Mouse (Mus musculus) embryonic facial prominence, embryonic 12.5 days (tissue): Measurements from ENCODE around the gene Reck. TPM values are rescaled to one million over a fixed set of nuclear protein-coding genes. Genes with fewer than 3 reads are reported as not detected.

Experiments used
- ATAC-seq: fragments of 200-750 bp; cut with Nextera tagmentation; 2 replicates; pipeline ENCODE4 v1.8.0; 2017; ENCODE audit not compliant: insufficient number of reproducible peaks, insufficient read depth, low FRiP score, low TSS enrichment
- H3K27ac ChIP-seq: fragments of 300-500 bp; sonication (generic); 2 replicates; pipeline ENCODE4 v1.5.1; 2016; ENCODE audit warnings: mild to moderate bottlenecking
- H3K27me3 ChIP-seq: fragments of 300-500 bp; sonication (generic); 2 replicates; pipeline ENCODE4 v1.6.1; 2016; ENCODE audit warnings: mild to moderate bottlenecking, moderate library complexity
- H3K36me3 ChIP-seq: fragments of 300-500 bp; sonication (generic); 2 replicates; pipeline ENCODE4 v1.6.1; 2016; ENCODE audit warnings: mild to moderate bottlenecking
- H3K4me1 ChIP-seq: fragments of 300-500 bp; sonication (generic); 2 replicates; pipeline ENCODE4 v1.6.1; 2016
- H3K4me2 ChIP-seq: fragments of 300-500 bp; sonication (generic); replicated peaks from 2 replicates; pipeline ENCODE4 v1.6.1; 2016; ENCODE audit warnings: mild to moderate bottlenecking, moderate library complexity
- H3K4me3 ChIP-seq: fragments of 300-500 bp; sonication (generic); 2 replicates; pipeline ENCODE4 v1.5.1; 2016; ENCODE audit warnings: mild to moderate bottlenecking
- H3K9ac ChIP-seq: fragments of 300-500 bp; sonication (generic); 2 replicates; pipeline ENCODE4 v1.6.1; 2016; ENCODE audit warnings: mild to moderate bottlenecking, moderate library complexity
- H3K9me3 ChIP-seq: fragments of 300-500 bp; sonication (generic); 2 replicates; pipeline ENCODE4 v1.6.1; 2016; ENCODE audit warnings: mild to moderate bottlenecking, moderate library complexity
- WGBS: fragments of 180-500 bp; shearing (Covaris S2); methylation state at CpG from one replicate; pipeline ENCODE4 v1.1.7; 2016; 5-methylcytosine and 5-hydroxymethylcytosine counted together
- polyA plus RNA-seq: library from polyadenylated mRNA; unstranded; fragments of >200 nt; fragmentation: Nextera tagmentation; extraction: Ambion mirVana; gene quantifications from 2 replicates; pipeline ENCODE4 v1.2.1, GENCODE M21; 2016

Reck gene
- polyA plus RNA-seq, 1 experiment from 2014 or later, result 33.9 TPM

DNA sequence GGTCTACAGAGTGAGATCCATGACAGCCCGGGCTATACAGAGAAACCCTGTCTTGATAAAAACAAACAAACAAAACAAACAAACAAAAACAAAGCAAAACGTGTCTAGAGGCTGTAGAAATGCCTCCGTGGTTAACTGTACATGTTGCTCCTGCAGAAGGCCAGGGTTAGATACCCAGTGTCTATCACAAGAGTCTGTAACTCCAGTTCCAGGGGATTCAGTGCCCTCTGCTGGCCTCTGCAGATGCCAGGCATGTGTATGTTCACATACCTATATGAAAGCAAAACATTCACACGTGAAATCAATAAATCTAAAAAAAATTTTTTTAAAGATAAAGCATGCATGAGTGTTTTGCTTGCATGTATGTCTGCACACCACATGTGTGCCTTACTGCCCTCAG is 12.0 kb upstream of the Reck start:
- Histone ChIP-seq H3K9me3 (no peaks in the 10 kb centered on the region), H3K4me2 (no peak overlapping the region), H3K27me3 (no peaks in the 10 kb centered on the region), H3K9ac (no peak overlapping the region), H3K4me1 (no peaks in the 10 kb centered on the region), H3K4me3 (no peak overlapping the region), H3K36me3 (no peaks in the 10 kb centered on the region), H3K27ac (no peak overlapping the region)
- WGBS, result 66% methylated on average over 4 of the region's 4 CpGs
- no peak for ATAC-seq

DNA sequence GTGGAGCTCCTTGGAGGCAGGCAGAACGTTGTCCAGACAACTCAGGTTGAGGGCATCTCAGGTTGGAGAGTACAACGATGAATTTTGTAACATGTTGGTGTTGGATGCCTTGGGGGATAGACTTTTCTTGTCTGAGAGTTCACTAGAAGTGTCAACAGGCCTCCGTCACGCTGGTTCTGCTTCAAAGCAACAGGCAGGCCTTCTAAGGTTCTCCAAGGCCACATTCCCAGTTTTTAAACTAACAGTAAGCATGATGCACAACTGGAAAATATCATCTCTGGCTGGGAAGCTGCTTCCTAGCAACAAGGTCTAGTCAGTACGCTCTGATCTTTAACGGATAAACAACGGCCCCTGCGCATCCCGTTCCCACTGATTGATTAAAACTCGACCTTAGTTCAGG is 5.5 kb upstream of the Reck start:
- Histone ChIP-seq H3K4me3 (no peak overlapping the region), H3K36me3 (no peaks in the 10 kb centered on the region), H3K27me3 (no peaks in the 10 kb centered on the region), H3K9ac (no peak overlapping the region), H3K4me2 (no peak overlapping the region), H3K9me3 (0 out of 2 replicates have a peak, but pooled peaks cover 3% of the 10 kb centered on the region), H3K27ac (no peak overlapping the region), H3K4me1 (0 out of 2 replicates have a peak, but pooled peaks cover 4% of the 10 kb centered on the region)
- WGBS, result 79% methylated on average over 10 of the region's 10 CpGs
- no peak for ATAC-seq

DNA sequence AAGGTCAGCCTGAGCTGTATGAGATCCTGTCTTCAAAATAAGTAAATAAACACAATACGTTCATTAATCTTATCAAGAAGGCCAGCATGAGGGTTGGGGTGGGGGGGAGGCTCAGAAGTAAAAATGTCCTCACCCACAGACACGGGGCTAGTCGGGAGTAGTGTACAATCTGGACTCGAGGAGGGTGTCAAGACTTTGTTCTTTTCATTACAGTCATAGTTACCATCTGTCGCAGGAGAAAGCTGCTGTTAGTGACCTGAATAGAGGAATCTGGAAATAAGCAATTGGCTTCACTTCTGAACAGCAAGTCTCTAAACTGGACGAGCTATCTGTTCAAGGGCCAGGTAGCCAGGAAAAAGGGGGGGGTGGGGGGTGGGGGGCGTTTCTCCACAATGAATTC is 829 bp upstream of the Reck start:
- Histone ChIP-seq H3K4me2 (peak overlapping the region; percentile 89), H3K36me3 (no peaks in the 10 kb centered on the region), H3K27me3 (no peaks in the 10 kb centered on the region), H3K4me1 (peaks cover 17% of the 10 kb centered on the region), H3K9me3 (no peaks in the 10 kb centered on the region), H3K4me3 (peak overlapping the region; percentile 87; the same call in 1 of the 2 replicates), H3K9ac (peak overlapping the region; percentile 82; the same call in 1 of the 2 replicates), H3K27ac (0 out of 2 replicates have a peak overlapping the region, but pooled peaks have one; percentile 3)
- no peak for ATAC-seq
- 45% methylated on average over 7 of the region's 7 CpGs for WGBS

DNA sequence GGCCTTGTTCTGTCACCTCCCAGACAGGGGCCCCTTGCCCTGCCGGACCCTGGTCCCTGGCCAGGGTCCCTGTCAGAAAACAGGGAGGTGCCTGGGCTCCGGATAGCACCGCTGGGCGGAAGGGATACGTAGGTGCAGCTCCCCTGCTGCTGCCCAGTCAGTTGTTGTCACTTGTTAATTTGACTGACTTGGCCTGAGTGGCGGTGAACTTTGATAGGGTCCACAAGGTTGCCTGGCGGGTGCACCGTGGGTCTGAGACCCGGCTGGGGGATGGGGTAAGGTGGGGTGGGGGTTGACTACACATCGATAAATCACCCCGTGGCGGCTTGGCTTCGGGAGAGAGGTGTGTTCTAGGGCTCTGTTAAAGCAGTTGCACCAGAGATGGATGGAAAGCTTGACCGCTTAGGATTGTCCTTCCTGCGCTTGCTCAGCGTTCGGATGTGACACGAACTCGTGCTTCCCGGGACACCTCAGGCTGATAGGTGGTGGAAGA is 635 bp downstream of the Reck start:
- peak overlapping the region; percentile 89 for H3K4me2 ChIP-seq
- H3K4me3 ChIP-seq, result peak overlapping the region; percentile 87
- no peaks in the 10 kb centered on the region for H3K9me3 ChIP-seq
- peak overlapping the region; percentile 82 for H3K9ac ChIP-seq
- H3K27me3 ChIP-seq, result no peaks in the 10 kb centered on the region
- no peaks in the 10 kb centered on the region for H3K36me3 ChIP-seq
- under 1% methylated on average over 20 of the region's 20 CpGs for WGBS
- ATAC-seq, result peak; percentile 36; the same call in 1 of the 2 replicates
- H3K27ac ChIP-seq, result peak overlapping the region; percentile 74; the same call in 1 of the 2 replicates
- peaks cover 17% of the 10 kb centered on the region for H3K4me1 ChIP-seq

DNA sequence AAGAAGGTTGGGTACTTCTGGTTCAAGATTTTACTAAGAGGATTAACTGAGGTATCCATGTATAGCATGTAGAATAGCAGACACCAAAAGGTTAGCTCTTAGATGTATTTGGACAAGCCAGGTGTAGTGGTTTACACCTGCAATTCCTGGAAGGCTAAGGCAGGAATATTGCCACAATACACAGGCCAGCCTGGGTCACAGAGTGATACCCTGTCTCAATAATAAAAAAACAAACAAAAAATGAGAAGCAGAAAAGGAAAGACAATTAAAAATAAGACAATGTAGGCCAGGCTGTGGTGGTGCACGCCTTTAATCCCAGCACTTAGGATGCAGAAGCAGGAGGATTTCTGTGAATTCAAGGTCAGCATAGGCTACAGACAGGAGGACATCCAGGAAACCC is 1.9 kb downstream of the Reck start:
- Histone ChIP-seq H3K4me1 (peaks cover 21% of the 10 kb centered on the region), H3K27me3 (no peaks in the 10 kb centered on the region), H3K36me3 (no peaks in the 10 kb centered on the region), H3K4me2 (no peak overlapping the region), H3K9ac (no peak overlapping the region), H3K27ac (no peak overlapping the region), H3K4me3 (no peak overlapping the region), H3K9me3 (no peaks in the 10 kb centered on the region)
- WGBS, result 94% methylated on average over 1 of the region's 1 CpGs
- no peak for ATAC-seq

DNA sequence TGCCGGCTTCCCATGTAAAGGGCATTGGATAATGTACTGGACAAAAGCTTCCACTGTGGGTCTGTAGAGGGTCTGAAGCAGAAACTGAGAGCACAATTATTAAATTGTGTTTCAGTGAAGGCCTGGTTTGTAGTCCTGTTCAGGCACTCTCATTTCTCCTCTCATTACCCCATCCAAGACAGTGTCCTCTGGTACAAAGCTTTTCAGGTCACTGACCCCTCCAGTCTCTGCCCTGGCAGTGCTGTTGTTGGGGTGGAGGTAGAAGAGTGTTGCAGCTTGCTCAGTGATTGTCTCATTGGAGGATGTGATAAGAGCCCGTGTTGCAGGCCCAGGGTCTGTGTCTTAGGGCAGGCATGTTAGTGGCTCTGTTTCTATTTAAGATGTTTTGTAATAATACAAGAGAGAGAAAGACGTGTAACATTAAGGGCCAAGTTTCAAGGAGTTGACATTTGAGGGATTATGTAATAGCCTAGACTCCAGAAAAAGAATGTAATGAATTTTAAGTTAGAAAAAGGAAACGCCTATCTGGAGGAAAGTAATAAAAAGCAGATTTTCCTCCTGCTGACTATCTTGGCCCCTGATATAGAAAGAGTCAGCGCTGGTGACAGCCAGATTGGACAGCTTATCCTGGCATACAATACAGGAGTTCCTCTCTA is 2.9 kb downstream of the Reck start:
- Histone ChIP-seq H3K27me3 (no peaks in the 10 kb centered on the region), H3K27ac (0 out of 2 replicates have a peak overlapping the region, but pooled peaks have one; percentile 36), H3K4me3 (no peak overlapping the region), H3K9ac (no peak overlapping the region), H3K4me1 (peaks cover 21% of the 10 kb centered on the region), H3K36me3 (no peaks in the 10 kb centered on the region), H3K9me3 (no peaks in the 10 kb centered on the region), H3K4me2 (peak overlapping the region; percentile 23)
- no peak for ATAC-seq
- WGBS, result 20% methylated on average over 5 of the region's 5 CpGs

DNA sequence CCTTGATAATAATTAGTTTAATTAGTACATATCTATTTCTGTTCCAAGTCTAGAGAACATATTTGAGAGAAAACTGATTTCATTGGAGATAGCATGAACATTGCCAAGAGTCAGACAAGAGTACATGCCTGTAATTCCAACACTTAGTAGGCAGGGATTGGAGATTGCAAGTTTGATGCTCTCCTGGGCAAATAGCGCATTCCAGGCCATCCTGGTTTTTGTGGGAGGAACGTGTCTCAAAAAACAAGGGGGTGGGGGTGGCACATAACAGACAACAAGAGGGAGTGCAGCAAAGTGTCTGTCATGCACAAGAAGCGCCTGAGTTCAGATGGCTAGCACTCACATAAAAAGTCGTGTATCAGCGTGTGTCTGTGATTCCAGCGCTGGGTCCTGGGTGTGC is 4.2 kb downstream of the Reck start:
- no peak for ATAC-seq
- WGBS, result 77% methylated on average over 6 of the region's 6 CpGs
- Histone ChIP-seq H3K4me3 (no peak overlapping the region), H3K27me3 (no peaks in the 10 kb centered on the region), H3K4me2 (no peak overlapping the region), H3K9ac (no peak overlapping the region), H3K4me1 (peaks cover 31% of the 10 kb centered on the region), H3K36me3 (no peaks in the 10 kb centered on the region), H3K9me3 (no peaks in the 10 kb centered on the region), H3K27ac (no peak overlapping the region)

DNA sequence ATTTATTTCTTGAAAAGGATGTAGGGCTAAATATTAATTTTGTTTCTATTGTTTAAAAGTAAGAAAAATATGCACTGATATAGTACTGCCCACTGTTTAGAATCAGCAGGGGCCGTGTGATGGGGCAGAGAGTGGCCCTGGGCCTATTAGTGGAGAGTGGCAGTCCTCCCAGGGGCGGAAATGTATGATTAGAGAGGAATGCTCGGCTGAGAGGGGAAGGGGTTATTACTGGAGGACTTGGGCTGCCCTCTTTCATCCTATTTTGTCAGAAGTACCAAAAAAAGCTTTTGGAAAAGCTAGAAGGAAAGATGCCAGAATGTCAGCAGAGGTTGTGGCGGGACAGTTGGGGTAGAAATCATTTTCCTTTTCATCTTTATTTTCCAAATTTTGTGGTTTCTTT is 8.9 kb downstream of the Reck start:
- H3K27me3 ChIP-seq, result no peaks in the 10 kb centered on the region
- H3K9me3 ChIP-seq, result no peaks in the 10 kb centered on the region
- H3K36me3 ChIP-seq, result no peaks in the 10 kb centered on the region
- no peak overlapping the region for H3K27ac ChIP-seq
- H3K9ac ChIP-seq, result no peak overlapping the region
- H3K4me3 ChIP-seq, result no peak overlapping the region
- 12% methylated on average over 4 of the region's 4 CpGs for WGBS
- no peak for ATAC-seq
- peaks cover 28% of the 10 kb centered on the region for H3K4me1 ChIP-seq
- no peak overlapping the region for H3K4me2 ChIP-seq

DNA sequence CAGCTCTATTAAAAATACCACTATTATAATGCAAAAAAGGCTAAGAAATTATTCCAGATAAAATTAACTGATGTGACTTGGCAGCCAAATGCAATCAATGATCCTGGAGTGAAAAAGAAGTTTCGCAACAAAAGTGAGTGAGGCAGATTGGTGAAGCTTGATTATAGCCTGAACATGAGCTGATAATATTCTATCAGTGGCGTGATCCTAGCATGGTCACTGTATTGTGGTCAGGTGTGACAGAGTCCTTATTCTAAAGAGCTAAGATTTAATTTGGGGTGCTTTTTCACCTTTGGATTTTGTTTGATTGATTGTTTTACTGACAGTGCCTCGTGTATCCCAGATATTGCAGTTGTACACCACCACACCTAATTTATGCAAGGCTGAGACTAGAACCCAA is 15.9 kb downstream of the Reck start:
- H3K4me3 ChIP-seq, result no peak overlapping the region

DNA sequence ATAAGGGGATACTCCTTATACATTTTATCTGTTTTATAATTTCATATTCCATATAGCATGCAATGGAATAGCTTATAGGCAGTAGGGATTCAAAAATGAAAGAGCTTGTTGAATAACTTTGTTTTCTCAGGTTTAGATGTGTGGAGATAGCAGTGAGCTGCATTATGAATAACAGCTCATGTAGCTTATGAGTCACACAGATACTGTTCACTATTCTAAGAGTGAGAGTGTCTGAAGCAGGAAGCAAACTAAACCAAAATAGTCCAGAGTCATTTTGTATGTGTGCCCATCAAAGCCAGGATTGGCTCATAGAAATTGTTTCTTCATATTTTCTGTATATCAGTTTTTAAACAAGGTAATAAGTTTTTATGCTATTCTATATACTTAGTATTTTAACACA is 21.9 kb downstream of the Reck start:
- peaks cover 27% of the 10 kb centered on the region for H3K36me3 ChIP-seq
- ATAC-seq, result no peak
- no peak overlapping the region for H3K4me2 ChIP-seq

More for the DNA sequence above, 15.9 kb downstream of the Reck start:
- H3K27me3 ChIP-seq, result no peaks in the 10 kb centered on the region
- 0 out of 2 replicates have a peak, but pooled peaks cover 3% of the 10 kb centered on the region for H3K36me3 ChIP-seq
- no peak for ATAC-seq
- peaks cover 2% of the 10 kb centered on the region; the same call in 1 of the 2 replicates for H3K4me1 ChIP-seq
- H3K9ac ChIP-seq, result no peak overlapping the region
- H3K27ac ChIP-seq, result no peak overlapping the region
- no peaks in the 10 kb centered on the region for H3K9me3 ChIP-seq
- 88% methylated on average over 3 of the region's 3 CpGs for WGBS
- no peak overlapping the region for H3K4me2 ChIP-seq

DNA sequence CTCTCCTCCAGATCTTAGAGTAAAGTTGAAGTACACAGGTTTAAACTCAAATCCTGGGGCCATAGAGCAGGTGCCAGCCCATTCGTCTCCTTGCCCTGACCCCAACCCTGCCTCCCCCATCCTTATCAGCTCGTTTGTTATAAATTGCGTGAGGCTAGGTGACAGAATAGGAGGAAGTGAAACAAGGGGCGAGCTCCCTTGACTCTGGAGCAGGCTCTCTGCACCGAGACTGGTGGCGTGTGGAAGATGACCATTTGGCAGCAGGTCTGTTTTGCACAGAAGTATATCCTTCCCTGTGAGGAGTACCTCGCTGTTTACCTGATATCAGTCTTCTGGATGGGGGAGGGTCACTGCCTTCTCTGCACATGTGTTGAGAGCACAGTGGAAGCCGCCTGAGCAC is 23.9 kb downstream of the Reck start:
- Histone ChIP-seq H3K27ac (no peak overlapping the region), H3K9ac (no peak overlapping the region), H3K27me3 (no peaks in the 10 kb centered on the region), H3K4me2 (no peak overlapping the region), H3K4me3 (no peak overlapping the region), H3K36me3 (peaks cover 34% of the 10 kb centered on the region), H3K4me1 (no peaks in the 10 kb centered on the region), H3K9me3 (no peaks in the 10 kb centered on the region)
- 74% methylated on average over 8 of the region's 8 CpGs for WGBS
- no peak for ATAC-seq

More for the DNA sequence above, 21.9 kb downstream of the Reck start:
- Histone ChIP-seq H3K27me3 (no peaks in the 10 kb centered on the region), H3K27ac (no peak overlapping the region), H3K4me1 (no peaks in the 10 kb centered on the region), H3K9ac (no peak overlapping the region), H3K4me3 (no peak overlapping the region), H3K9me3 (no peaks in the 10 kb centered on the region)

DNA sequence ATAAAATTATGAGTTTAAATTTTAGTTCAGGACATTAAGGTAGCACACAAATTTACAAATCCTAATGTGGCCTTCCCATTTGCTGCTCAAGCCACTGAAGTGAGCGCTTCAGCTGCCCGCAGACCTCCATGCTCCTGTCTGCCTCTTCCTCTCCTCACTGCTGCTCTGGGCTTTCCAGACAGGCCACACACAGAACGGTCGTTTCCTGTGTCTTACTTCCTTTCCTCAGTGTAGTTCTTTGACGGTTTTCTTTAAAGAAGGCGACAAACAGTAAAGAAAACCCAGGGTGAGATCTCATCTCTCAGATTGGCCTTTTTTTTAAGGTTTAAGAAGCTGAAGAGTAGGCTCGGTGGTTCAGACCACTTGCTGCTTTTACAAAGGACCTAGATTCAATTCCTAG is 28.4 kb downstream of the Reck start:
- Histone ChIP-seq H3K4me3 (no peak overlapping the region), H3K4me1 (peaks cover 4% of the 10 kb centered on the region; the same call in 1 of the 2 replicates), H3K4me2 (no peak overlapping the region), H3K27me3 (no peaks in the 10 kb centered on the region), H3K36me3 (peaks cover 20% of the 10 kb centered on the region), H3K27ac (no peak overlapping the region), H3K9me3 (no peaks in the 10 kb centered on the region), H3K9ac (no peak overlapping the region)
- ATAC-seq, result no peak
- WGBS, result 73% methylated on average over 7 of the region's 7 CpGs
